Mouse (Mus musculus) stomach, postnatal 0 days (tissue): ENCODE measurements around the gene Zbtb43.

Source experiments
- CTCF ChIP-seq: IDR thresholded peaks from 2 replicates; pipeline ENCODE4 v1.5.1; 2016; ENCODE audit warnings: antibody characterized with exemption, low read depth, mild to moderate bottlenecking, moderate library complexity
- EP300 ChIP-seq: optimal IDR thresholded peaks from 2 replicates; pipeline ENCODE3; 2016; ENCODE audit warnings: antibody characterized with exemption

- TF ChIP-seq CTCF (no peak), EP300 (no peak)
Measured at GRCm38 (mm10) chr2:33510791-33511190, 42.4 kb upstream of the Zbtb43 start.
